Mouse (Mus musculus) frontal cortex, adult (tissue): ENCODE data around the gene Bcas3.

ENCODE experiments used
- ATAC-seq: cut with Nextera tagmentation; 2 replicates; pipeline ENCODE4 v1.9.2; 2017; ENCODE audit warnings: mild to moderate bottlenecking, moderate library complexity, mixed read lengths; ENCODE audit not compliant: low TSS enrichment

Gene Bcas3

DNA sequence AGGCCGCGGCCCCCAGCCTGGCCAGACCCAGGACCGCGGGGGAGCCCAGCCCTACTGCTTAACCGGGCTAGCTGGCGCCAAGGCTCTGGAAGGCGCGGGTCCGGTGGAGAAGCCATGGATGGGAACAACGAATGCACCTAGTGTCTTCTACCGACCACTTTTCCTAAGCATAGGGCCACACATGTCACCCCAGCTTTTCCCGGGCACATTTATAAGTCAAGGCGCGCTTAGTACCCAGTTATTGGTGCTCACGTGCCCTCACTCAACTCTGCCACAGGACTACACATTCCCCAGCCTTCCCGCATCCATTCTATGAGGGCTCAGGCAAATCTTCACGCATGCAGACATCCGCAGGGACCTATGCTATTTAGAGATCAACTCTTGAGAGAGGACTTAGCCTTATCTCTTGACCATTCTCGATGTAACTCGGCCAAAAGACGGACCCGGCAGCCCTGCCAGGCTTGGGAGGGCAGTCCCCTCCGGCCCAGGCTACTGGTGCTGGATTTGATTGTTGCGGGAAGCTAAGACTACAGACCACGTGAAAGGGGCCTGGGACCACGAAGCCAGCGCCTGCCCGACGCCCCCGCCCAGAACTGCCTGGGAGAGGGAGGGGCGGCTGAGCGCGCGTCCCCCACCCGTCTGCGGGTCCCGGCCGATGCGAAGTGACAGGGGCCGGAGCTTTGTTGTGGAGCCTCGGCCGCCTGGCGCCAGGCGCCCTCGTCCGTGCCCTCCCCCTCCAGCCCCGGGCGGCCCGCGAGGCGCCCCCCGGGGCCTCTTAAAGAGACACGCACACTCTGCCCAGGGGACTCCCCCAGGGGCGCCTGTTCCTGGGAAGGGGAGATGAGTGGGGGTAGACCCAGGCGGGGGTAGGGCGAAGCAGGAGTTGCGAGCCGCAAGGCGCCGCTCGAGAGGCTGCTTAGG, 476.8 kb downstream of the Bcas3 start:
- ATAC-seq = no peak

DNA sequence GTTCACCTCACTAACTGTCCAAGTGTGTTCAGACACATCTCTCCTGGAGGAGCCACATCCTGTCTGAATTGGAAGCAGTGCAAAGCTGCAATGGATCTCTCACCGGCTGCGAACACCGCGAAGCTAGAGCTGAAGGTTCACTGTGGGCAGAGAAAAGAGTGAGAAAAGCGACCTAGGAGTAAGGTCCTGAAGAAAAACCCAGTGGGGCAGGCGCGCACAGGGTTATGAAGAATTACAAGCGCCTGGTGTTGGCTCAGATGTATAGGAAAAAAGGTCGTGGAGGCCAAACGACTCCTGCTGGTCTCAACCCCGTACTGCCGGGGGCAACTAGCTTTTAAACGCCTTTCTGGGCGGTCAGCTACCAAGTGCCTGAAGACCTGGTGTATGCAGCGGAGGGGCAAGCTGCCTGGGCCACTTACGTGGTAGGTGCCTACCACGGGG, 478.0 kb downstream of the Bcas3 start:
- no peak for ATAC-seq

DNA sequence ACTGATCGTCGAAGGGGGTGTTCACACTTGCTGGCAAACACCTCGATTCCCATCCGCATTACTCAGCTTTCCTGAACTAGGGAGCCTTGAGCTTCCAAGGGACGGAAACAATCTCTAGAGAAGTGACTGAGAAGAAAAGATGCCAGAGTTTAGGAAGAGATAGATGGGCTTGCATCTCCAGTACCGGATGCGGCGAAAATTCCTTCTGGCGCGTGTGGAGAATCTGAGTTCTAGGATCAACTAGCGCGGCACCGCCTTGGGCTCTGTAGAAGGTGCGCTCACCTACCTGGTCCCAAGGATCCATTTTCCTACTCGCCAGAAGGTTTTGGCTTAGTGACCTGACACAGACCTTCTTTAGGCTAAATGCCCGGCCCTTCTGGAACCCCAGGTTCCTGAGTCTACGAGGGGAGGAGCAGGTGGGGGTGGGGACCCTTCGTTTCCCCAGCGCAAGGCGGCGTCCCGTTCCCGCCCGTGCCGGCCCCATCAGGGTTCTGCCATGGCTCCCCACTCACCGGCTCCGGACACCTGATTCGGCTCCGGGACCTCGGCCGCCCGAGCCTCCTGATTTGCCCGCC, 478.8 kb downstream of the Bcas3 start:
- ATAC-seq = no peak

DNA sequence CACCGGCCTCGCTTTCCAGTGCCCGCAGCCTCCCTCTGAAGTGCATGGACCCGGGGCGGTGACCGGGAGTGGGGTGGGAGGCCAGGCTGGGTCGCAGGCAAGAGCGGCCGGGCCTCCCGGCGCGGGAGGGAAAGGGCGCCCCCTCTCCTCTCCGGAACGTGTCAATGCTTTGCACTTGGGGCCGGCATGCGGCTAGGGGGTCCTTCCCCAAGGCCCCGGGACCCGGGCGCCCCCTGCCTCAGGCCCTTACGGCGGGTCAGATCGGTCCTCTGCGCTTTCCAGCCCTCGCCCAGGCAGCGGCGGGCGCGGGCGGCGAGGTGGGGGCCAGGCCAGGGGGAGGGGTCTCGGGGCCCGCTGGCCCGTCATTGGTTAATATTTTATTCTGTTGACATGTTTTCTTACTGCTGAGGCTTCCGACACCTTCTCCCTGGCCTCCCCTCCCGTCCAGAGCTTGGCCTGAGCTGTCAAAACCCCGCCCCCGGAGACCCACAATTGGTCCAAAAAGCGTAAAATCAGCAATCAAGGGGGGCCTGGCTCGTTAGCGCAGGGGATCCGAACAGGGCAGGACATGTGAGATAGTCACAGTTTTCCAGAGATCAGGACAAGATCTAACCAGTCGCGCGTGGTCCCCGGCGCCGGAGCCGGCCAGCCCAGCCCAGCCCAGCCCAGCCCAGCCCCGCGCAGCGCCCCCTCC, 479.4 kb downstream of the Bcas3 start, which contains the start of gene Tbx2:
Tbx2 (plus strand) TSS at position 321 of the 694 bp plus-strand sequence.
- no peak for ATAC-seq

DNA sequence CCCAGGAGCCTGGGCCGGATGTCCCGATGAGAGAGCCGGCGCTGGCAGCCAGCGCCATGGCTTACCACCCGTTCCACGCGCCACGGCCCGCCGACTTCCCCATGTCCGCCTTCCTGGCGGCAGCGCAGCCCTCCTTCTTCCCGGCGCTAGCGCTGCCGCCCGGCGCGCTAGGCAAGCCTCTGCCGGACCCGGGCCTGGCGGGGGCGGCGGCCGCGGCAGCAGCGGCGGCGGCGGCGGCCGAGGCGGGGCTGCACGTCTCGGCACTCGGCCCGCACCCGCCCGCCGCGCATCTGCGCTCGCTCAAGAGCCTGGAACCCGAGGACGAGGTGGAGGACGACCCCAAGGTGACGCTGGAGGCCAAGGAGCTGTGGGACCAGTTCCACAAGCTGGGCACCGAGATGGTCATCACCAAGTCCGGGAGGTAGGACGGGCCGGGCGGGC, 480.1 kb downstream of the Bcas3 start:
- ATAC-seq = no peak

- ATAC-seq = no peak
Observed at GRCm38 (mm10) chr11:85833761-85834385, 480.9 kb downstream of the Bcas3 start.

GRCm38 (mm10) chr11:85834386-85834931, 481.5 kb downstream of the Bcas3 start:
- ATAC-seq = no peak

- ATAC-seq = no peak
Observed at GRCm38 (mm10) chr11:85835001-85835752, 482.2 kb downstream of the Bcas3 start.

DNA sequence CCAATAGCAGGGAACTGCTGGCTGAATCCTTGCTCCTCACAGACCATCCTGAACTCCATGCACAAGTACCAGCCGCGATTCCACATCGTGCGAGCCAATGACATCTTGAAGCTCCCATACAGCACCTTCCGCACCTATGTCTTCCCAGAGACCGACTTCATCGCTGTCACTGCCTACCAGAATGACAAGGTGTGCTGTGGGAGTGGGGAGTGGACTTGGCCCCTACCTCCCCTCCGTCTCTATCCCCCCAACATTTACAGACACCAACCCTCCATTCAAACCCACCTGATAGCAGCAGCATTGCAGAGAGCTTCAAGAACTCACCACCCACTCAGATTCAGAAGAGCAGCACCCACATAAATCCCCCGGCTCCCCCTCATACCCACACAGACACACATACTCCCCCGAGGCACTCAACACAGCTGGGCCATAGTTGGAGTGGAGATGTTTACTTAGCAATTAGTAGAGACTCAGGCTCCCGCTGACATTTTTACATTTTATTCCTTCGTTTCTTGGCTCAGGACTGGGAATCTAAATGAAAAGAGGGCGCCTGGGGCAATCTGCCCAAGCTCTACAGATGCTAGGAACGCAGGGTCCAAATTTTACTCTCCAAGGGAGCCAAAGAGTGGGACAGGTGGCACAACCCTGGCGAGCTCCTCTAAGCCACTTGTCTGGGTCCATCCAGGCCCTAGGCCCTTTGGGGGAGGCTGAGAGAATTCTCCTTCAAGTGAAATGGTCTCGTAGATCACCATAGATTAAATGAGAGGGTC, 483.0 kb downstream of the Bcas3 start:
- no peak for ATAC-seq

- no peak for ATAC-seq
Observed at GRCm38 (mm10) chr11:85836523-85837290, 483.7 kb downstream of the Bcas3 start.

GRCm38 (mm10) chr11:85837291-85837647, 484.3 kb downstream of the Bcas3 start:
- no peak for ATAC-seq

DNA sequence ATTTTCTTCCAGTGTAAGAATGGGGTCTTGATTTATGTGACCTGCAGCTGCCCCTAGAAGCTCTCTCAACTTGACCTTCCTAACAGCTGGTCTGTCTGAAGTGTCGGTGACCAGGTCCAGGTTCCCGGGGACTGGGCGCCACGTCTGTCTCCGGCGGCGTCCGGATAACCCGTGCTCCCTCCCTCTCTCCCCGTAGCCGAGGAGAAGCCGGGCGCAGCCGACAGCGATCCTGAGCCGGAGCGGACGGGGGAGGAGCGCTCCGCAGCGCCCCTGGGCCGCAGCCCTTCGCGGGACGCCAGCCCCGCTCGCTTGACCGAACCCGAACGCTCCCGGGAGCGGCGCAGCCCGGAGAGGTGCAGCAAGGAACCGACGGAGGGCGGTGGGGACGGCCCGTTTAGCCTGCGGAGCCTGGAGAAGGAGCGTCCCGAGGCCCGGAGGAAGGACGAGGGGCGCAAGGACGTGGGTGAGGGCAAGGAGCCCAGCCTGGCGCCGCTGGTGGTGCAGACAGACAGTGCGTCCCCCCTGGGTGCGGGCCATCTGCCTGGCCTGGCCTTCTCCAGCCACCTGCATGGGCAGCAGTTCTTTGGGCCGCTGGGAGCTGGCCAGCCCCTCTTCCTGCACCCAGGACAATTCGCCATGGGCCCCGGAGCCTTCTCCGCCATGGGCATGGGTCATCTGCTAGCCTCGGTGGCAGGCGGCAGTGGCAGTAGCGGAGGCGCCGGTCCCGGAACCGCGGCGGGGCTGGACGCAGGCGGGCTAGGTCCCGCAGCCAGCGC, 484.9 kb downstream of the Bcas3 start:
- ATAC-seq = no peak

- ATAC-seq = no peak
Observed at GRCm38 (mm10) chr11:85838424-85839257, 485.7 kb downstream of the Bcas3 start.

DNA sequence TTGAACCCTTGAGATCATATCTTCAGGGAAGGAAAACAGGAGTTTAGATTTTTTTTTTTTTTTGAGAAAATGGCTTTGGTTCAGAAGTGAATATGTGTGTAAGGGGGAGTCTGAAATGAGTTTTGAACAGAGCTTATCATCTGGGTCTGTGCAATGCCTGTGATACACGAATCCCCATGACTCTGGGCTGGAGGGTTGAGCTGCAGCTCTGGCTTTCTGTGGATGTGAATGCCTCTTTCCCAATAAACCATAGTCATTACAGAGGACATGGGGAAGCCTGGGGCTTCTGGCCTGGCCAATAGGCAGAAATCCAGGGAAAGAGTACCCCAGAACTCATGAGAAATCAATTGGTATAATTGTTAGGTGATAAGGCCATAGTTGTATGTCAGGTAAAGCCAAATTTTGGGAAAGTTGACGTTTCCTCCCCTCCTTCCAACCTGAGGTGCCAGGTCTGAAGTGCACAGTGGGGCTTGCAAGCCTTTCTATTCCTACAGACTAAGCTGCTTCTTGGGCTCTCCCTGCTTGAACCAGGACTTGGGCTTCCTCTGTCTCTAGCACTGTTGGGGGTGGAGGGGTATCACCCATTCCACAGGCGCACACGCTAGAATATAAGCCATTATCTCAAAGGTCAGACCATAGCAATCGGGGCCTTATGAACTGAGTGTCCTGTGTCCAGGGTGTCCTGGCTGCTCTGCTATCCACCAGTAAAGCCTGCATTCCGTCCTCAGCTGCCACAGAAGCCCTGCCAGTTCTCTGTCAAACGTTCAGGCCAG, 486.5 kb downstream of the Bcas3 start:
- no peak for ATAC-seq

DNA sequence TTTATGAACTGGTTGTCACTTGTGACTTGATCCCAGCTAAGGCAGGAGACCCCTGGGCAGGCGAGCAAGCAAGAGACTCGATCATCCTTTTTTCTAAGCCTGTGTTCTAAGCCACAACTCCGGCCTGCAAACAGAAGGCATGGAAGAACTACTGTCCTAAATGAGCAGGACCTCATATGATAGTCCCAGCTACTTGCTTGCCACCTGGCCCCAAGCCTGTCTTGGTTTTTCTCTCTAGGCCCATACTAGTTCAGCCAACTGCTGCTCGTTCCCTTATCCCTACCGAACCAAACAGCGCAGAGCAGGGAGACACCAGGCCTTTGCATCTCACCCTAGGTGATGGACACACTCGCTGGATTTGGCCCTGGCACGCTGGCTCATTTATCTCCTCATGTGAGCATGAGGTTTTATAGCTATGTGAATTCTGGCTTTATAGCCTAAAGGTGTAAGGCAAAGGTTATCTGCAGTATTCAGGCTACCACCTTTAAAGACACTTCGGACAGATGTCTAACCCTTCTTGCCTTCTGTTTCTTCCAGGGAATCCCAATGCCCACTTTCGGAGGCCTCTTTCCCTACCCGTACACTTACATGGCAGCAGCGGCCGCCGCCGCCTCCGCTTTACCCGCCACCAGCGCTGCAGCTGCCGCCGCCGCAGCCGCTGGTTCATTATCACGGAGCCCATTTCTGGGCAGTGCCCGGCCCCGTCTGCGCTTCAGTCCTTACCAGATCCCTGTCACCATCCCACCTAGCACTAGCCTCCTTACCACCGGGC, 487.2 kb downstream of the Bcas3 start:
- no peak for ATAC-seq

DNA sequence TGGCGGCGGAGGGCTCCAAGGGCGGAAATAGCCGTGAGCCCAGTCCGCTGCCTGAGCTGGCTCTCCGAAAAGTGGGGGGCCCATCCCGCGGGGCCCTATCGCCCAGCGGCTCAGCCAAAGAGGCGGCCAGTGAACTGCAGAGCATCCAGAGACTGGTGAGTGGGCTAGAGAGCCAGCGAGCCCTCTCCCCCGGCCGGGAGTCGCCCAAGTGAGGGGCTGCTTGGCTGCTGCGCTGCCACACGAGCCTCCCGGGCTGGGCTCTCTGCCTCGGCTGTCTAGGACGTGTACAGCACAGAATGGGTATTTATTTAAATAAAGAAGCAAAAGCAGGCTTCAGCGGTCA, 487.8 kb downstream of the Bcas3 start:
- no peak for ATAC-seq
